Mouse (Mus musculus) forebrain, postnatal 0 days (tissue): ENCODE measurements around the gene Ttll3. TPM values are rescaled to one million over a fixed set of nuclear protein-coding genes. Genes with fewer than 3 reads are reported as not detected.

Experiments
- ATAC-seq: fragments of 200-750 bp; cut with Nextera tagmentation; 2 replicates; pipeline ENCODE4 v1.8.0; 2017; ENCODE audit warnings: mild to moderate bottlenecking, moderate library complexity
- DNase-seq: peaks from one replicate; pipeline ENCODE4 v3.0.0-alpha.2; 2015
- H3K27ac ChIP-seq: fragments of 300-500 bp; sonication (generic); 2 replicates; pipeline ENCODE4 v1.5.1; 2014; ENCODE audit warnings: low read depth, mild to moderate bottlenecking, antibody characterized with exemption, low read length, moderate library complexity, mixed read lengths
- H3K27me3 ChIP-seq: fragments of 300-500 bp; sonication (generic); 2 replicates; pipeline ENCODE4 v1.6.1; 2014; ENCODE audit warnings: mild to moderate bottlenecking, low read length, mixed read lengths; ENCODE audit not compliant: insufficient read depth
- H3K36me3 ChIP-seq: fragments of 300-500 bp; sonication (generic); 2 replicates; pipeline ENCODE4 v1.6.1; 2014; ENCODE audit warnings: mild to moderate bottlenecking, moderate library complexity; ENCODE audit not compliant: insufficient read depth
- H3K4me1 ChIP-seq: fragments of 300-500 bp; sonication (generic); 2 replicates; pipeline ENCODE4 v1.6.1; 2014; ENCODE audit warnings: antibody characterized with exemption; ENCODE audit not compliant: insufficient read depth
- H3K4me2 ChIP-seq: fragments of 300-500 bp; sonication (generic); 2 replicates; pipeline ENCODE4 v1.6.1; 2014; ENCODE audit warnings: low read depth, mild to moderate bottlenecking, moderate library complexity
- H3K4me3 ChIP-seq: fragments of 300-500 bp; sonication (generic); 2 replicates; pipeline ENCODE4 v1.5.1; 2014; ENCODE audit warnings: low read depth, low read length, mixed read lengths
- H3K9ac ChIP-seq: fragments of 300-500 bp; sonication (generic); 2 replicates; pipeline ENCODE4 v1.6.1; 2014; ENCODE audit warnings: mild to moderate bottlenecking
- H3K9me3 ChIP-seq: fragments of 300-500 bp; sonication (generic); 2 replicates; pipeline ENCODE4 v1.6.1; 2016; ENCODE audit warnings: low read length
- CTCF ChIP-seq: sonication (generic); IDR thresholded peaks from 2 replicates; pipeline ENCODE4 v1.5.1; 2016; ENCODE audit warnings: antibody characterized with exemption, control low read depth, low read depth
- WGBS: fragments of 180-500 bp; shearing (Covaris S2); extraction: QIAGEN DNeasy Blood & Tissue Kit; methylation state at CpG from one replicate; pipeline ENCODE4 v1.1.7; 2014; 5-methylcytosine and 5-hydroxymethylcytosine counted together
- polyA plus RNA-seq: library from polyadenylated mRNA; unstranded; fragments of >200 nt; fragmentation: Nextera tagmentation; extraction: Ambion mirVana; gene quantifications from 2 replicates; pipeline ENCODE4 v1.2.1, GENCODE M21; 2015
- total RNA-seq: library from RNA; depleted of rRNA; stranded (reverse); fragments of >200 nt; gene quantifications from 2 replicates; pipeline ENCODE4 v1.2.3, GENCODE M21; 2014

The Ttll3 gene
- total and polyA plus RNA-seq, 2 experiments from 2014 or later, result 8.9 to 14.0 TPM

- H3K36me3 ChIP-seq, result no peaks in the 10 kb centered on the region
- no peak for TF ChIP-seq CTCF
- no peak overlapping the region for H3K4me2 ChIP-seq
- H3K9ac ChIP-seq, result no peak overlapping the region
- H3K27me3 ChIP-seq, result no peaks in the 10 kb centered on the region
- no peak for DNase-seq
- ATAC-seq, result no peak
- no peaks in the 10 kb centered on the region for H3K9me3 ChIP-seq
- no peak overlapping the region for H3K27ac ChIP-seq
- H3K4me3 ChIP-seq, result no peak overlapping the region
- H3K4me1 ChIP-seq, result peaks cover 4% of the 10 kb centered on the region
- 79% methylated on average over 3 of the region's 3 CpGs for WGBS
Observed at GRCm38 (mm10) chr6:113440686-113441085, 51.6 kb downstream of the Ttll3 start.

DNA sequence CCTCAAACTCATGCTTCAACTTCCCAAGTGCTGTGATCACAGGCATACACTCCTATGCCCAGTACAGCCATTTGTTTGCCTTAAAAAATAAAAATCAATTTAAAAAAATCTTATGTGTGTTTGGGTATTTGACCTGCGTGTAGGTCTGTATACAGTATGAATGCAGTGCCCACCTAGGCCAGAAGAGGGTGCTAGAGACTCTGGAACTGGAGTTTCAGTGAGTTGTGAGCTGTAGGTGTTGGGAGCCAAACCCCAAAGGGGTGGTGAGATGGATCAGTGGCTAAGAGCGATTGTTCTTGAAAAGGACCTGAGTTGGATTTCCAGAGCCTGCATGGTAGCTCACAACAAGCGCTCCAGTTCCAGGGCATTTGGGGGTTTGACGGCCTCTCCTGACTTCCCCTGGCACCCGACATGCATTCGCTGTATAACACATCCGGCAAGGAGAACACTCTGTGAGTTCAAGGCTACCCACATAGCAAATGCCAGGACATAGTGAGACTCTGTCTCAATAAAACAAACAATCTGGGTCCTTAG, 52.2 kb downstream of the Ttll3 start:
- H3K9me3 ChIP-seq, result no peaks in the 10 kb centered on the region
- no peak overlapping the region for H3K4me3 ChIP-seq
- peak; percentile 79 for TF ChIP-seq CTCF
- ATAC-seq, result peak; percentile 34; the same call in 1 of the 2 replicates
- no peaks in the 10 kb centered on the region for H3K27me3 ChIP-seq
- peaks cover 4% of the 10 kb centered on the region for H3K4me1 ChIP-seq
- H3K9ac ChIP-seq, result no peak overlapping the region
- 51% methylated on average over 7 of the region's 7 CpGs for WGBS
- DNase-seq, result peak; percentile 82
- H3K27ac ChIP-seq, result no peak overlapping the region
- H3K36me3 ChIP-seq, result no peaks in the 10 kb centered on the region
- no peak overlapping the region for H3K4me2 ChIP-seq

DNA sequence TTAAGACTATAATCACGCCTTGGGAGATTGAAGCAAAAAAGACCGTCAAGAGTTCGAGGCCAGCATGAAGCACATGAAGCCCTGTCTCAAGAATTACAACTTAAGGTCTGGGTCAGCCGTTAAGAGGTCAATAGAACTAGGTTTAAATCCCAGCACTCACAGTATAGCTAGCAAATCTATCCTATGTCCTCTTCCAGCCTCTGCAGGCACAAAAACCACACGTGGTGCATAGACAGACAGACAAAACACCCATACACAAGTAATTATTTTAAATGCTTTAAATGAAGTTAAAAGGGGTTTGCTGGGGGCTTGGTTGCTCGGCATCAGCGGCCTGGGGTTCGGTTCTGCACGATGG, 53.0 kb downstream of the Ttll3 start:
- Histone ChIP-seq H3K27me3 (no peaks in the 10 kb centered on the region), H3K27ac (peak overlapping the region; percentile 81), H3K4me3 (peak overlapping the region; percentile 79), H3K9ac (peak overlapping the region; percentile 95), H3K4me1 (peaks cover 4% of the 10 kb centered on the region), H3K4me2 (peak overlapping the region; percentile 90), H3K9me3 (no peaks in the 10 kb centered on the region), H3K36me3 (peaks cover 8% of the 10 kb centered on the region)
- WGBS, result 37% methylated on average over 9 of the region's 9 CpGs
- DNase-seq (no peak), ATAC-seq (peak; percentile 34)
- TF ChIP-seq CTCF, result no peak

DNA sequence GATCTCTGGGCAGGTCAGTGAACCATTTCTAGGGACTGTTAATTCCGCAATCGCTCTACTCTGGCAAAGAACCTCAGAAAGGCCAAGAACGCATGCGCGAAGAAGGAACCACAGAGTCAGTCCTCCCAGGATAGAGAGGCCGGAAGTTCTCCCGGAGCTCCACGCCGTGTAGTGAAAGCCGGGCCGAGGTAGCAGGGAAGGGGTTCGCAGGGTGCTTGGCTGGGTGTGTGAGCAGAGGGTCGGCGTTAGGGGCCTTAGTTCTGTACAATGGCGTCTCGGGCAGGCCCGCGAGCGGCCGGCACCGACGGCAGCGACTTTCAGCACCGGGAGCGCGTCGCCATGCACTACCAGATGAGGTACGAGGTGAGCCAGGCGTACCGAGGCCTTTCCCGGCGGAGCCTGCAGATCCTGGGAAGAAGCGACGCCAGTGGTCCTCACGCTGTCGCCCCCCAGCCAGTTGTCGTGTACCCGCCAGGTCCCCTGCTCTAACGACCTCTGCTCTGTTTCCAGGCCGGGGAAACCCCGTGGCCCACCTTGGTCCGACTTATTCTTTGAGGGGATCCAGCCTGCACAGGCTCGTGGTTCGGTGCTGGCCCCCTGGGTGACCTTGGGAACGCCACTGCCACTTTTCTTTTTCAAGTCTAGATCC, 53.5 kb downstream of the Ttll3 start, which contains the start of gene Jagn1:
Gene Jagn1 (plus strand): TSS at position 128 of the 649 bp plus-strand sequence.
- no peaks in the 10 kb centered on the region for H3K9me3 ChIP-seq
- H3K4me1 ChIP-seq, result peaks cover 4% of the 10 kb centered on the region
- DNase-seq (peak; percentile 98), ATAC-seq (peak; percentile 98)
- H3K36me3 ChIP-seq, result peaks cover 13% of the 10 kb centered on the region
- no peak for TF ChIP-seq CTCF
- no peaks in the 10 kb centered on the region for H3K27me3 ChIP-seq
- H3K9ac ChIP-seq, result peak within 1 kb of the TSS; percentile 95
- H3K4me2 ChIP-seq, result peak within 1 kb of the TSS; percentile 90
- H3K27ac ChIP-seq, result peak within 1 kb of the TSS; percentile 81
- peak within 1 kb of the TSS; percentile 79 for H3K4me3 ChIP-seq
- 1% methylated on average over 44 of the region's 45 CpGs for WGBS

- peak overlapping the region; percentile 90 for H3K4me2 ChIP-seq
- H3K9me3 ChIP-seq, result no peaks in the 10 kb centered on the region
- WGBS, result 46% methylated on average over 12 of the region's 12 CpGs
- ATAC-seq (no peak), DNase-seq (peak; percentile 19)
- H3K4me1 ChIP-seq, result peaks cover 4% of the 10 kb centered on the region
- H3K27ac ChIP-seq, result peak overlapping the region; percentile 81; the same call in 1 of the 2 replicates
- peaks cover 18% of the 10 kb centered on the region for H3K36me3 ChIP-seq
- peak; percentile 34 for TF ChIP-seq CTCF
- peak overlapping the region; percentile 79 for H3K4me3 ChIP-seq
- peak overlapping the region; percentile 95 for H3K9ac ChIP-seq
- H3K27me3 ChIP-seq, result no peaks in the 10 kb centered on the region
Observed at GRCm38 (mm10) chr6:113443091-113443490, 54.0 kb downstream of the Ttll3 start.

- Histone ChIP-seq H3K36me3 (peaks cover 23% of the 10 kb centered on the region), H3K4me1 (peaks cover 4% of the 10 kb centered on the region), H3K4me3 (no peak overlapping the region), H3K4me2 (no peak overlapping the region), H3K9me3 (no peaks in the 10 kb centered on the region), H3K9ac (no peak overlapping the region), H3K27me3 (no peaks in the 10 kb centered on the region), H3K27ac (no peak overlapping the region)
- ATAC-seq (no peak), DNase-seq (no peak)
- no peak for TF ChIP-seq CTCF
- WGBS, result 76% methylated on average over 7 of the region's 8 CpGs
Observed at GRCm38 (mm10) chr6:113444207-113444965, 55.3 kb downstream of the Ttll3 start.

DNA sequence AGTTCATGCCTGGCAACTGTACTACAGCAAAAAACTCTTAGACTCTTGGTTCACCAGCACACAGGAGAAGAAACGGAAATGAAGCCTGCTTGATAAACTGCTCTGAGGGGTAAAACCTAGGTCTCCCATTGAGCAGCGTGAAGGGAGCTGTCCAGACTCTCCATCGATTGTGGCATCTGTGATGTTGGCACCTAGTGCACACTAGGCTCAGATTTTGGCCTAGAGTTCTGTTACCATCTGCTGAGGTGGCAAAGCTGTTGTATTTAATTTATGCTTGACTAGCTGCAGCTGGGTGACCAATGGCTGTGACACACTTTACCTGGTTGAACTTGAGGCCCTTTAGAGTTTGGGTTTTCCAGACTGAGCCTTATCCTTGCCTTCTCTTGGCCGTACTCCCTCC, 58.6 kb downstream of the Ttll3 start:
- Histone ChIP-seq H3K4me3 (no peak overlapping the region), H3K27me3 (no peaks in the 10 kb centered on the region), H3K36me3 (peaks cover 23% of the 10 kb centered on the region), H3K4me1 (peaks cover 4% of the 10 kb centered on the region), H3K9ac (no peak overlapping the region), H3K27ac (no peak overlapping the region), H3K9me3 (no peaks in the 10 kb centered on the region), H3K4me2 (no peak overlapping the region)
- ATAC-seq (no peak), DNase-seq (no peak)
- TF ChIP-seq CTCF, result no peak
- WGBS, result 69% methylated on average over 4 of the region's 4 CpGs
